Mouse (Mus musculus) induced T-regulatory cell, adult 2 months (primary cell): ENCODE measurements around the gene Tbk1.

Experiments
- DNase-seq: peaks from one replicate; pipeline ENCODE4 v3.0.0-alpha.2; 2012; ENCODE audit warnings: low read depth

Gene Tbk1

GRCm38 (mm10) chr10:121534995-121535394, 51.6 kb downstream of the Tbk1 start:
- no peak for DNase-seq

DNA sequence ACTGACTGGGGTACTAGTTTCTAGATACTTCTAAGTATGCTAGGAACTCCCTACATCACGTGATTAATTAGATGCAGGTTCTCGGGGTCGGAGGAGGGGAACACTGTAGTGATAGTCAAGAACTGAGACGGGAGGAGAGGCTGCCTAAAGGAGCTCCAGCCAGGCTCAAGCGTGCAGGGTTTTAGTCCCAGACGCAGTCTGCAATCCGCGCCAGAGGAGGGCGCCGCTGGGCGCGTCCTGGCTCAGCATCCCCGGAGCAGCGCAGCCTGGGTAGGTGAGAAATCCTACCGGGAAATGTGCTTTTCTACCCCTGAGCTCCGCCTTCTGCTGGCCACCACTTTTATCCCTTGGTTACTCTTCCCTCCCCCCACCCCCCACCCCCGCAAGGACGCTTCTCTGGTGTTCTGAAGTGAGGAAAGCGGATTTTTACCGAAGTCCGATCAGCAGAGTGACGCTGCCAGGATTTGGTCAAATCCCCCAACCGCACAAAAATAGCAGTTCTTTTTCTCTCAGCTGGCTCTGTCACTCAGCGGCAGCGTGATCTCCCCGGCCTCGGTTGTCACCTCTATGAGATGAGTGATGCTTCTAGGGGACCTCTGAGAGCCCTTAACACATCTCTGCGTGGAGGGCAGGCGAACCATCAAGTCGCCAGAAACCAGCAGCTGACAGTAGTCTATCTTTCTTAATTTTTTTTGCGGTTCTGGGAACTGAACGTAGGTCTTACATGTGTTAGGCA, 53.3 kb downstream of the Tbk1 start:
- peak; percentile 25 for DNase-seq

- no peak for DNase-seq
Observed at GRCm38 (mm10) chr10:121531541-121531940, 55.0 kb downstream of the Tbk1 start.

GRCm38 (mm10) chr10:121530365-121531003, 56.1 kb downstream of the Tbk1 start:
- no peak for DNase-seq

- no peak for DNase-seq
Observed at GRCm38 (mm10) chr10:121529261-121529660, 57.3 kb downstream of the Tbk1 start.

GRCm38 (mm10) chr10:121528470-121528869, 58.1 kb downstream of the Tbk1 start:
- DNase-seq = no peak

DNA sequence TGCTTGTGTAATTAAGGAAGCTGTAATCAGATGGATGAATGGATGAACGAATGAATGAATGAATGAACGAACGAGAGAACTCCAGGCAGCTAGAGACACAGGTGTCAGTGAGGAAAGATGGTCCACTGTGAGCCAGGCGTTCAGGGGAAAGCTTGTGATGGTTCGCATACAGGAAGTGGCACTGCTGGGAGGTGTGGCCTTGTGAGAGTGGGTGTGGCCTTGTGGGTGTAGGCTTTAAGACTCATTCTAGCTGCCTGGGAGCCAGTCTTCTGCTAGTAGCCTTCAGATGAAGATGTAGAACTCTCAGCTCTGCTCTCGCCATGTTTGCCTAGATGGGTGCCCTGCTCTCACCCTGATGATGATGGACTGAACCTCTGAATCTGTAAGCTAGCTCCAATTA, 59.5 kb downstream of the Tbk1 start:
- peak; percentile 57 for DNase-seq

- DNase-seq = peak; percentile 72
Observed at GRCm38 (mm10) chr10:121520923-121521585, 65.5 kb downstream of the Tbk1 start.

GRCm38 (mm10) chr10:121519710-121520109, 66.9 kb downstream of the Tbk1 start:
- DNase-seq = peak; percentile 50

DNA sequence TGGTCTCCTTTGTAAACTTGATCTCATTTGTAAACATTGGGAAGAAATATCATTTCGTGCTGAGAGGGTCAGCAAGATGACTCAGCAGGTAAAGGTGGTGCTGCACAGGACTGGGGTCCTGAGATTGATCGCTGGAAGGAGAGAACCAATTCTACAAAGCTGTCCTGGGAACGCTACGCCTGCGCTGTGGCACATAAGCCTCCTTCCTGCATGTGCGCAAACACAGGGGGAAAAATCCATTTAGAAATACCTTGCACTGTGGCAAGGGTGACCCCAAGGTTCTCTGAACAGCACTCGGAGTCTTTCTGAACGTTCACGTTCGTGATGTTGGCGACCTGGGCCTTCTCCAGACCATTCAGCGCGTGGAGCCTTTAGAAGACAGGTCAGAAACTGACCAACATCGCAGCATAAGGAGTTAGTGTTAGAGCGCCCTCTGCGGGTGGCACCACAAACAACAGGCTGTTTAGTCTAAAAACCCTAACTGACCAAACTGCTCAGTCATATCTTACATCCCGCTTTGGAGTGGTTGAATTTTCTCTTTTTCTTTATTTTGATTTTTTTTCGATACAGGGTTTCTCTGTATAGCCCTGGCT, 70.5 kb downstream of the Tbk1 start:
- peak; percentile 87 for DNase-seq

- no peak for DNase-seq
Observed at GRCm38 (mm10) chr10:121509751-121510643, 76.6 kb downstream of the Tbk1 start.

DNA sequence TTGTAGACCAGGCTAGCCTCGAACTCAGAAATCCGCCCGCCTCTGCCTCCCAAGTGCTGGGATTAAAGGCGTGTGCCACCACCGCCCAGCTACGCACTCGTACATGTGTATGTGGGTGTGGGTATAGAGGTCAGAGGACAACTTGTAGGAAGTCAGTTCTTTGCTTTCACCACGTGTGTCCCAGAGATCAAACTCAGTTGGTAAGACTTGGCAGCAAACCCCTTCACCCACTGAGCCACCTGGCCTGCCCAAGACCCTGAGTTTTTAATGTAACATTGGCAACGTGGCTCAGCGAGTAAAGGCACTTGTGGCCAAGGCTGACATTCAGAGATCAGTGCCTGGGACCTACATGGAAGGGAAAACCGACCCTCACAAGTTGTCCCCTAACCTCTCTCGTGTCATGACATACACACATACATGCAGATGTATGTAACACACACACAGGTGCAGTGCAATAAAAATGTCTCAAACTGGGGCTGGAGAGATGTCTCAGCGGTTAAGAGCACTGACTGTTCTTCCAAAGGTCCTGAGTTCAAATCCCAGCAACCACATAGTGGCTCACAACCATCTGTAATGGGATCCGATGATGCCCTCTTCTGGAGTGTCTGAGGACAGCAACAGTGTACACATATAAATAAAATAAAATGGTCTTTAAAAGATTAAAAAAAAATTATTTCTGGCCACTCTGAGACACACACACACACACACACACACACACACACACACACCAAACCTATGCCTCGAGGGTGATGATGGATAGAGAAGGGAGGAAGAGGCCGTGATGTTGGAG, 78.6 kb downstream of the Tbk1 start:
- DNase-seq = peak; percentile 58

- peak; percentile 95 for DNase-seq
Observed at GRCm38 (mm10) chr10:121506731-121507583, 79.6 kb downstream of the Tbk1 start.

DNA sequence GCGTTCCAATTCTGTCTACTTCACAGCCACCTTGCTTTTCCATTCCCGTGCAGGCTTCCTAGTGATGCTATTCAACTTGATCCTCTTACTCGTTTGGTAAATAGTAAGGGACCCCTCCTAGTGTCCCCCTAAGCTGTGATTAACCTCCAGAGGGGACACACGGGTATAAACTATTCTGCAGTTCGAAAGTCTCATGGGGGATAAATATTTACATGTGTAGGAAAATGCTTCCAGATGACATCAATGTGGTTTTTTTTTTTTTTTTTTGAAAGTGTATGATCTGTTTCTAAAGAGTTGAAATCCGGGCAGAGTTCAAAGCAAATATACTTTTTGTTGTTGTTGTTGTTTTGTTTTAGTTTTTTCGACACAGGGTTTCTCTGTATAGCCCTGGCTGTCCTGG, 80.7 kb downstream of the Tbk1 start:
- peak; percentile 67 for DNase-seq

DNA sequence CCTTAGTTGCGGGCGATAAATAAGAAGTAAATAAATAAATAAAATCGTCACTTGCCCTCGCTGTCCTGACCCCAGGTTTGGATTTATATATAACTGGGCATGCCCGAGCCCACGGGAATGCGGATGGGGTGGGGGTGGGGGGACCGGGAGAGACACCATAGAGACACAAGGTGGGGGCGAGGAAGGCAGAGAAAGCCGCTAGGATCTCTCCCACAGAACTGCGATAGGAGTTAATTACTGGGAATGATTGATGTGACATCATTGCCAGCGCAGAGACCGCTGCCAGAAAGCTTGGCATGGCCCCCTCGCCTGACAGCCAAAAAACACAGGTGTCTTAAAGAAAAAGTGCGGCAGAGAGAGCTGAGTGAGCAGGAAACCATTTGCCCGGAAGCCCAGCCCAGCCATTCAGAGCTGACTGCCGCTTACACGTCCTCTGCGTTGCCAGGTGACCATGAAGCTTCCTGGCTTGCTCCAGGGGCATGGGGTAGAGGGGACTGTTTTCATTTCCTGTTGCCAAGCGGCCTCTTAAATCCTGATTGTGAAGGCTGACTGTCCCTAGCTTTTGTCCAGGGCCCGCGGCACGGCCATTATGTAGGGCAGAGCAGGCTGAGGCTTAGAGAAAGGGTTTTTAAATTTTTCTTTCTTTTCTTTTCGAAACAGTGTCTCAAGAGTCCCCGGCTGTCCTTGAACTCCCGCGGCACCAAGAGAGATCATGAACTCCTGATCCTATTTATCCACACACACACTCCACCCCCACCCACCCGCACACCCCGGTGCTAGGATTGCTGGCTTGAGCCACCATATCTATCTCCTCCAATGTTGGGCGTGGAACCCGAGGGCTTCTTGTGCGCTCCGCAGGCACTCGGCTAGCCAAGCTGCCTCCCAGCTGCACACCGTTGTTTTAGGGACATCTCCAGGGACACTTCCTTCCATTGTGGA, 81.3 kb downstream of the Tbk1 start:
- DNase-seq = peak; percentile 90

- DNase-seq = peak; percentile 86
Observed at GRCm38 (mm10) chr10:121501160-121501559, 85.4 kb downstream of the Tbk1 start.

GRCm38 (mm10) chr10:121500034-121500433, 86.6 kb downstream of the Tbk1 start:
- DNase-seq = no peak

GRCm38 (mm10) chr10:121499063-121499462, 87.5 kb downstream of the Tbk1 start:
- no peak for DNase-seq

DNA sequence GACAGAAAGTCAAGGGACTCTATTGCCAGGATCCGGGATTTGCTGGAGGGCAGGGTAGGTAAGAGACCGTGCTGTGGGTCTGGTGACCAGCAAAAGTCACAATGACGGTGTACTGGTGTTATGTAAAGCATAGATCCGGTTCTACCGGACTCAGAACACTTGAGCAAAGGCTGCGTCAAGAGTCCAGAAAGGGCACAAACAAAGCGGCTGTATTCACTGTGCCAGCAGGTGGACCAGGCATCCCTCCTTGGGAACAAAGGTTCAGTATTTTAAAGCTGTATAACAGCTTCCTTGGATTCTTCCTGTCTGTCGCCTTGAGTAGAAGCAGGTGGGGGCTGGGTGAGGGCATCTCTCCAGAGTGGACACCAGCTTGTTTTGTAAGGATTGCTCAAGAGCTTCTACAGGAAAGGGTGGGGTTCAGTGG, 88.1 kb downstream of the Tbk1 start:
- no peak for DNase-seq
